In the genomic region with DNA sequence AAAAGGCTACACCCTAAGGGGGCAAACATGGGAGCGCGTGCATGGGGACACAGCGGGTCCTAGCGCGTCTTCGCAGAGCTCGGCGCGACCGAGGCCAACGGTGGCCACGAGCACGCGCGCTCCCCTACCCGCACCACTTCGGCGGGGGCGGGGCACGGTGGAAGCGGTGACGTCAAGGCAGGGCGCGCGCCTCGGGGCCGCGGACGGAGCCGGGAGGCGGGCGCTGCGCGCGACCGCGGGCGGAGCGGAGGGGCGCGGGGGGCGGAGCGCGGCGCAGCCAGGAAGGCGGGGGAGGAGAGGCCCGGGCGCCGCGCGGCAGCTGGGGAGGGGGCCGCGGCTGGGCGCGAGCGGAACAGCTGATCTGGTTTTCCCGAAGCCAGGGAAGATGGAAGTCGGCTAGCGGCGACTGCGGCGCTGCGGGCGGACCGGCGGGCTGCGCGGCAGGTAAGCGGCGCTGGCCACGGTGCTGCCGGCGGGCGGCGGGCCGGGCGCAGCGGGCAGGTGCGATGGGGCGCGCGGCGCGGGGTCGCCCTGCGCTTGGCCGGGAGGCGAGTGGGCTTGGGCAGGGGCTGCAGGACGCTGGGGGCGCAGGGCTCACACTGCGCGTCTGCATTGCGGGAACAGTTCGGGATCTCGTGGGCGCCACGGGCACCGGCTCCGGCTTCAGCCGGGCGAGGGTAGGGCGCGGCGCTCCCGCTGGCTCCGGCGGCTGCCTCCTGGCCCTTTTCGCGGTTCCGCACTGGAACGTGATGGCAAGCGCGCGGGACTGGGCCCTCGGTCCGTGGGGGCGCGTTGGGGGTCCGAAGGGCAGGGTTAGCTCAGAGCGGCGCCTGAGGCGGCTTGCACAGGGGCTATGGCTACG, we compare ENCODE assay signal across 8 mouse cellular contexts. TPM values are rescaled to one million over a fixed set of nuclear protein-coding genes. Genes with fewer than 3 reads are reported as not detected.
DNase-seq lines count a peak whose midpoint lies in the region; ATAC-seq and TF ChIP-seq lines count a peak whose summit lies in the region.

A gene (plus strand): TSS at position 268 of the 862 bp plus-strand sequence.

- no peaks in the 10 kb centered on the region for H3K36me3 ChIP-seq in intestine, embryonic 15.5 days
- H3K36me3 ChIP-seq in midbrain, embryonic 14.5 days (ENCODE audit: control insufficient read depth, insufficient read depth, low read length): no peaks in the 10 kb centered on the region
- H3K36me3 ChIP-seq in testis, adult 2 months (ENCODE audit: control insufficient read depth, insufficient read depth, low read length): no peaks in the 10 kb centered on the region

- no peak for TF ChIP-seq CTCF in testis, adult 2 months (IDR thresholded peaks at IDR 0.05; ENCODE audit: control insufficient read depth, insufficient read depth, insufficient replicate concordance, low read depth, low read length)

- DNase-seq in heart, adult 11 months: peak; percentile 96
- no peak for DNase-seq in heart, postnatal 25 days (ENCODE audit: low spot score)
- DNase-seq in cerebellum, postnatal 36 days: peak; percentile 93 to 96
- peak; percentile 90 to 93 for DNase-seq in frontal cortex, postnatal 36 days (ENCODE audit: low spot score in 2 of 2)
- peak; percentile 92 for DNase-seq in left cerebral cortex, postnatal 14 days (ENCODE audit: low spot score in 2 of 2)
- DNase-seq in midbrain, embryonic 14.5 days: peak; percentile 97

- H3K27me3 ChIP-seq in intestine, embryonic 15.5 days (replicated peaks): peaks cover 9% of the 10 kb centered on the region
- no peaks in the 10 kb centered on the region for H3K27me3 ChIP-seq in midbrain, embryonic 14.5 days (ENCODE audit: control insufficient read depth, insufficient read depth, low read length)
- no peaks in the 10 kb centered on the region for H3K27me3 ChIP-seq in testis, adult 2 months (ENCODE audit: control insufficient read depth, insufficient read depth, low read length)

- H3K9me3 ChIP-seq in intestine, embryonic 15.5 days: no peaks in the 10 kb centered on the region
- no peaks in the 10 kb centered on the region for H3K9me3 ChIP-seq in midbrain, embryonic 14.5 days (ENCODE audit: control insufficient read depth, low read length)

- H3K9ac ChIP-seq in intestine, embryonic 15.5 days: peak within 1 kb of the TSS; percentile 47
- H3K9ac ChIP-seq in midbrain, embryonic 14.5 days (replicated peaks; ENCODE audit: low read length): peak within 1 kb of the TSS; percentile 82

- peak; percentile 93 for ATAC-seq in intestine, embryonic 15.5 days
- ATAC-seq in midbrain, embryonic 14.5 days (ENCODE audit: low FRiP score, low TSS enrichment): peak; percentile 93

- peaks cover 4% of the 10 kb centered on the region; the same call in 1 of the 2 replicates for H3K4me1 ChIP-seq in intestine, embryonic 15.5 days (replicated peaks)
- peaks cover 8% of the 10 kb centered on the region; the same call in 1 of the 2 replicates for H3K4me1 ChIP-seq in midbrain, embryonic 14.5 days (ENCODE audit: control insufficient read depth, insufficient read depth, low read length)
- H3K4me1 ChIP-seq in testis, adult 2 months (ENCODE audit: control insufficient read depth, insufficient read depth, low read length): peaks cover 5% of the 10 kb centered on the region

- TF ChIP-seq POLR2A in testis, adult 2 months (IDR thresholded peaks at IDR 0.05; ENCODE audit: control insufficient read depth, low read depth, low read length): peak; percentile 53; the same call in 1 of the 2 replicates

- H3K4me2 ChIP-seq in intestine, embryonic 15.5 days (replicated peaks): peak within 1 kb of the TSS; percentile 98
- H3K4me2 ChIP-seq in midbrain, embryonic 14.5 days (ENCODE audit: low read length): peak within 1 kb of the TSS; percentile 81

- under 1% methylated on average over 120 of the region's 123 CpGs for whole genome bisulfite sequencing in intestine, embryonic 15.5 days
- WGBS in midbrain, embryonic 14.5 days: under 1% methylated on average over 116 of the region's 123 CpGs

- H3K4me3 ChIP-seq in intestine, embryonic 15.5 days (replicated peaks): peak within 1 kb of the TSS; percentile 58
- peak within 1 kb of the TSS; percentile 75 for H3K4me3 ChIP-seq in midbrain, embryonic 14.5 days (replicated peaks; ENCODE audit: low read depth, low read length)
- peak within 1 kb of the TSS; percentile 73 for H3K4me3 ChIP-seq in testis, adult 2 months (ENCODE audit: control insufficient read depth, low read depth, low read length)

- no peak within 1 kb of the TSS for H3K27ac ChIP-seq in intestine, embryonic 15.5 days
- peak within 1 kb of the TSS; percentile 91 for H3K27ac ChIP-seq in midbrain, embryonic 14.5 days (replicated peaks; ENCODE audit: low read depth, low read length)
- peak within 1 kb of the TSS; percentile 86 for H3K27ac ChIP-seq in testis, adult 2 months (ENCODE audit: control insufficient read depth, insufficient read depth, low read depth, low read length)

- intact Hi-C loops in heart, postnatal 25 days (cut with DNase I): no loop called here
- intact Hi-C loops in left cerebral cortex, postnatal 14 days (cut with DNase I): loop anchor here (5.0 to 10.0 kb wide), 4 partner anchors 97 to 232 kb away; a partner anchor contains a TSS

RNA-seq across cellular contexts. Expression of the gene that starts here (rescaled TPM):
- total RNA-seq in heart, postnatal 25 days (2021): under 1 TPM in 1 of 2 experiments, not detected in 1; 0.39 TPM
- polyA plus RNA-seq in intestine, embryonic 15.5 days (2015; fragmentation: Nextera tagmentation; extraction: Ambion mirVana): 0.35 and 0.77 TPM in 2 replicates
- 10 to 100 TPM; 72.7 to 78.9 TPM for total RNA-seq in left cerebral cortex, postnatal 14 days (2021)
- 3.0 and 3.4 TPM in 2 replicates for polyA plus RNA-seq in midbrain, embryonic 14.5 days (2014; fragmentation: Nextera tagmentation; extraction: Ambion mirVana)
- 6.3 and 7.6 TPM in 2 replicates for polyA plus RNA-seq in testis, adult 2 months (2012; rRNA removed)

Comparison
In these comparisons a context has a peak if more than half of its experiments do, and no peak if none do; other contexts are left out.
1. RNA of the gene that starts here (total RNA-seq): 72.7 to 78.9 TPM in left cerebral cortex, postnatal 14 days; 0.39 TPM in heart, postnatal 25 days; every median in the first group is over 10 times any median in the second.
2. Peak in ATAC-seq, H3K4me3 ChIP-seq, H3K9ac ChIP-seq and H3K4me2 ChIP-seq in intestine, embryonic 15.5 days; RNA of the gene not detected or under 1 TPM.
3. Peak in every context shown above with its lines, with median percentiles within 50 percentile points of each other: H3K4me3 ChIP-seq.